Mouse (Mus musculus) liver, embryonic 14.5 days (tissue): ENCODE measurements around the gene Chrm2. TPM values are rescaled to one million over a fixed set of nuclear protein-coding genes. Genes with fewer than 3 reads are reported as not detected.

Experiments
- ATAC-seq: fragments of 200-750 bp; cut with Nextera tagmentation; 2 replicates; pipeline ENCODE4 v1.8.0; 2017; ENCODE audit warnings: moderate number of reproducible peaks, mild to moderate bottlenecking, moderate library complexity; ENCODE audit not compliant: insufficient read depth
- DNase-seq, 3 experiments: peaks; one replicate each; pipeline ENCODE4 v3.0.0-alpha.2; 2012 to 2013; ENCODE audit warnings: low read depth in 3 of 3, low spot score in 3 of 3
- H3K27ac ChIP-seq: fragments of 300-500 bp; sonication (generic); 2 replicates; pipeline ENCODE4 v1.5.1; 2014; ENCODE audit warnings: moderate library complexity, mild to moderate bottlenecking, control low read depth, inconsistent platforms
- H3K27me3 ChIP-seq: fragments of 300-500 bp; sonication (generic); 2 replicates; pipeline ENCODE4 v1.6.1; 2014; ENCODE audit warnings: mild to moderate bottlenecking, low read length, moderate library complexity; ENCODE audit not compliant: control insufficient read depth, insufficient read depth
- H3K36me3 ChIP-seq: fragments of 300-500 bp; sonication (generic); replicated peaks from 2 replicates; pipeline ENCODE4 v1.6.1; 2014; ENCODE audit warnings: low read depth; ENCODE audit not compliant: control insufficient read depth, insufficient read depth
- H3K4me1 ChIP-seq, 2 experiments: fragments of 200-500 bp in 1 of 2; fragments of 300-500 bp in 1 of 2; sonication (generic) in 1 of 2; replicated peaks; 2 replicates each; pipeline ENCODE4 v1.6.1; 2012 to 2014; ENCODE audit warnings: antibody characterized with exemption in 1 of 2, inconsistent platforms in 1 of 2, low read length in 1 of 2; ENCODE audit not compliant: control insufficient read depth in 2 of 2, insufficient read depth in 2 of 2
- H3K4me2 ChIP-seq: fragments of 300-500 bp; sonication (generic); 2 replicates; pipeline ENCODE4 v1.6.1; 2014; ENCODE audit warnings: low read depth, mild to moderate bottlenecking, control low read depth, moderate library complexity
- H3K4me3 ChIP-seq, 2 experiments: fragments of 200-500 bp in 1 of 2; fragments of 300-500 bp in 1 of 2; sonication (generic) in 1 of 2; 2 replicates each; pipeline ENCODE4 v1.5.1; 2012 to 2014; ENCODE audit warnings: low read depth in 2 of 2, low read length in 2 of 2, mild to moderate bottlenecking in 2 of 2, control low read depth in 1 of 2, inconsistent platforms in 1 of 2, moderate library complexity in 1 of 2; ENCODE audit not compliant: insufficient read depth in 1 of 2
- H3K9ac ChIP-seq: fragments of 300-500 bp; sonication (generic); replicated peaks from 2 replicates; pipeline ENCODE4 v1.6.1; 2014; ENCODE audit warnings: mild to moderate bottlenecking, control low read depth, moderate library complexity
- H3K9me3 ChIP-seq: fragments of 300-500 bp; sonication (generic); 2 replicates; pipeline ENCODE4 v1.6.1; 2016; ENCODE audit warnings: low read length, mixed read lengths; ENCODE audit not compliant: control insufficient read depth
- CTCF ChIP-seq: IDR thresholded peaks from 2 replicates; pipeline ENCODE4 v1.5.1; 2016; ENCODE audit warnings: antibody characterized with exemption, low read depth, control low read depth
- EP300 ChIP-seq: IDR thresholded peaks from 2 replicates; pipeline ENCODE4 v1.6.1; 2016; ENCODE audit warnings: antibody characterized with exemption, low read depth
- WGBS: fragments of 180-500 bp; shearing (Covaris S2); extraction: QIAGEN DNeasy Blood & Tissue Kit; methylation state at CpG from one replicate; pipeline ENCODE4 v1.1.7; 2014; ENCODE audit not compliant: insufficient replicate concordance; 5-methylcytosine and 5-hydroxymethylcytosine counted together
- polyA plus RNA-seq, 2 experiments: library from polyadenylated mRNA; depleted of rRNA in 1 of 2; stranded (reverse) in 1 of 2; unstranded in 1 of 2; fragments of >200 nt; fragmentation: Nextera tagmentation in 1 of 2; extraction: Ambion mirVana in 1 of 2; gene quantifications; 2 replicates each; pipeline versions ENCODE4 v1.2.1 to v1.2.3; 2012 to 2014

Gene Chrm2
- polyA plus RNA-seq, 2 experiments, result 0.17 to 0.43 TPM

DNA sequence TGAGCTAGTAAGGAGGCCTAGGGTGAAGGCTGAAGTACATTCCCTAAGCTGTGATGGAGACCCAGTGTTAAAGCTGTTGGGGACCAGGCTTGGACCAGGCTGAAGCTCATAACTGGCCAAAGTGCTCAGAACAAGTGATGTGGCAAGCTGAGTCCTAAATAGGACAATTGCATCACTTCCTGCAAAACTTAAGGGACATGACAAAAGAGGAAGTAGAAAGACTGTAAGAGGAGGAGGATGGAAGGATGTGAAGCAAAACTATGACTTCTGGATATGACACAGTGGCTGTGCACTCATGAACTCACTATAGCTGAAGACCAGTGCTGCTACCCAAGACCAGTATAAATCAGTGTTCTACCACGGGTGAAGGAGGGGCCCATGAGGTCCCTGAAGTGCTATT is 69.1 kb downstream of the Chrm2 start:
- DNase-seq (no peak), ATAC-seq (no peak)
- WGBS, result 44% methylated on average over 1 of the region's 1 CpGs
- Histone ChIP-seq H3K4me3 (no peak overlapping the region), H3K9ac (no peak overlapping the region), H3K9me3 (no peaks in the 10 kb centered on the region), H3K27me3 (no peaks in the 10 kb centered on the region), H3K36me3 (no peaks in the 10 kb centered on the region), H3K4me1 (no peaks in the 10 kb centered on the region), H3K4me2 (no peak overlapping the region), H3K27ac (no peak overlapping the region)
- TF ChIP-seq EP300 (no peak), CTCF (no peak)

DNA sequence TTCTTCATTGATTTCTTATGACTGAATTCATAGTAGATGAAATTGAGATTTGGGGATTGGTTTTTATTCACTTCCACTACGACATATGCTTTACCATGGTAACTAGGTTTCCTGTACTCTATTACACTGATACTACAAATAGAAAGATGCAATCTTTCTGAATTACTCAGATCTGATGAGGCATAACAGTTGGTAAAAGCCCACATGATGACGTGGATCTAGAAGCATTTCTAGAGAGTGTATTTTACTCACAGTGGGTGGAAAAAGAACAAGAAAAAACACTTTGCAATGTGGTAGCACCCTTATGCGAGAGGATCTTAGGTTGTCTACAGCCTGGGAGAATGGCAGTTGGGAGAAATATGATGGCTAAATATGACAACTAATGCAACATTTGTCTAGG is 76.1 kb downstream of the Chrm2 start:
- H3K4me3 ChIP-seq, result no peak overlapping the region
- H3K9ac ChIP-seq, result no peak overlapping the region
- H3K9me3 ChIP-seq, result no peaks in the 10 kb centered on the region
- H3K27me3 ChIP-seq, result no peaks in the 10 kb centered on the region
- no peak overlapping the region for H3K4me2 ChIP-seq
- no peaks in the 10 kb centered on the region for H3K4me1 ChIP-seq
- 50% methylated on average over 3 of the region's 3 CpGs for WGBS
- TF ChIP-seq CTCF (no peak), EP300 (no peak)
- DNase-seq (no peak), ATAC-seq (no peak)
- H3K36me3 ChIP-seq, result no peaks in the 10 kb centered on the region
- H3K27ac ChIP-seq, result no peak overlapping the region

DNA sequence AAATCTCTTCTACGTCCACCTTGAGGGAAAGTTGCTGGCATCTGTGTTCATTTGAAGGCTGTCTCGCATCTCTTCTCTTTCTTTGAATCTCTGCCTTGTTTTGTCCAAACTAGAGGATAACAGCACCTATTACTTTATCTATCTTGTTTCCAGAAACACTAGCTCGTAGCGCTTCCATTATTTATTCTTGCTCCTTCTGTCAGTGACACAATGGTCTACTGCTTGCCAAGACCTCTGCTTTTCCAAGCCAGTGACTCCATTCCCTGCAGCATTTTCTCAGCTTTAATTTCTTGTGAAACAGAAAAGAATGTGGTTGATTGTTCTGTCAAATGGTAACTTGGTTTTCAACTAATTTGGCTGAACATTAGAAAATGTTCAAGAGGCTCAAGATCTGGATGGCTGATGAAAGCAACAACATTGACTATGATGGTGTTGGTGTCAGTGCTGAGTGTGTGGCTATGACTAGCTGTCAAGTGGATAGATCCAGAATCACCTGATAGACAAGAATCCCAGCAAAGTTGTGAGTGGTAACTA is 96.3 kb downstream of the Chrm2 start:
- H3K9me3 ChIP-seq, result no peaks in the 10 kb centered on the region
- H3K27ac ChIP-seq, result no peak overlapping the region
- no peaks in the 10 kb centered on the region for H3K4me1 ChIP-seq
- H3K27me3 ChIP-seq, result no peaks in the 10 kb centered on the region
- no peak overlapping the region for H3K9ac ChIP-seq
- no peak for ATAC-seq
- H3K36me3 ChIP-seq, result no peaks in the 10 kb centered on the region
- no peak for DNase-seq
- no peak overlapping the region for H3K4me2 ChIP-seq
- 63% methylated on average over 4 of the region's 4 CpGs for WGBS
- no peak overlapping the region for H3K4me3 ChIP-seq
- TF ChIP-seq EP300 (no peak), CTCF (no peak)

DNA sequence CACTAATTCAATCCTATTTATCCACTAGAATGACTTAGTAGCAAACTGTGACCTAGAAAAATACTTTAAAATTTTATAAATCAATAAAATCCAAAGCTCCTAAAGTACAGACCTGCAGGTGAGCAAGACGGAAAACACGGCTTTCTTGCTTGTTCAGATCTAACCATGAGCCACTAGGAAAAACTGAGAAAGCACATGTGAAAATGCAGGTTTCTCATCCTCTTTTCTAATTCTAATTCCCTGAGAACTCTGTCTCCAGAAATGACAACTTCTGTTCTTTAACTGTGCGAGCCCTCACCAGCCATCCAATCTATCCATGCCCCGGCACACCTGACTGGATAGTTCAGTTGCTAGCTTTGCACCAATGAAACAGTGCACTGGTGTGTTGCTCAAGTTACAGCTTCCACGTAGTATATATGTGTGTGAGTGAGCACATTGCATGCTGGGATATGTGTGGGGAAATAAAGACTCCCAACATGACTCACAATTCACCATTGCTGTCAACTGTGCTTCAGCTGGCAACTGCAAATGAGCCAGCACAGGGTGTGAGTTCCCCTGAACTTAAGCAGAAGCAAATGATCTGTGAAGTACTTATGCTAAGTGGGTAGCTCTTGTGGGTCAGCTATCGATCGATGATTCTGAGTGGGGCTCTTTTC is 119.3 kb downstream of the Chrm2 start:
- Histone ChIP-seq H3K4me1 (no peaks in the 10 kb centered on the region), H3K36me3 (no peaks in the 10 kb centered on the region), H3K9ac (no peak overlapping the region), H3K27ac (no peak overlapping the region), H3K4me3 (no peak overlapping the region), H3K4me2 (no peak overlapping the region), H3K9me3 (no peaks in the 10 kb centered on the region), H3K27me3 (no peaks in the 10 kb centered on the region)
- no peak for ATAC-seq
- 65% methylated on average over 7 of the region's 7 CpGs for WGBS
- TF ChIP-seq CTCF (no peak), EP300 (no peak)
- no peak for DNase-seq

DNA sequence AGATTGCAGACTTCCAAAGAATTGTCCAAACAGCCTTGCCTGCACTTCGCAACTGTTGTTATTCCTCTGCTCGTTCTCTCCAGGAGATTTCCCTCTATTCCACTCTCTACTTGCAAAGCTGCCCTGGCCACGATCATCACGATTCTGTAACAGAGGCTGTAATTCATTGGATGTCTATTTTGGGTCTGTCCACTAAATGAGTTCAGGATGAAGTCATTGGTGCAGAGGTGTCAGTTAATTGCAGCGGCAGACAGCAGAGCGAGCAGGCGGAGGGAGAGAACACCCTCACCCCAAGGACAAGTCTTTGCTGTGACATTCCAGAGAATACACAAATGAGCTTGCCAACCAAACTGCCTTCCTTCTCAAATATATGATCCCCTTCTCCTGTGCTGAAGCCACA is 120.1 kb downstream of the Chrm2 start:
- DNase-seq (no peak), ATAC-seq (no peak)
- Histone ChIP-seq H3K4me3 (no peak overlapping the region), H3K36me3 (no peaks in the 10 kb centered on the region), H3K9ac (no peak overlapping the region), H3K4me1 (no peaks in the 10 kb centered on the region), H3K9me3 (no peaks in the 10 kb centered on the region), H3K27ac (no peak overlapping the region), H3K27me3 (no peaks in the 10 kb centered on the region), H3K4me2 (no peak overlapping the region)
- TF ChIP-seq EP300 (no peak), CTCF (no peak)
- WGBS, result 46% methylated on average over 7 of the region's 7 CpGs
